Mouse (Mus musculus) lung, embryonic 16.5 days (tissue): ENCODE measurements around the gene Parp6. TPM values are rescaled to one million over a fixed set of nuclear protein-coding genes. Genes with fewer than 3 reads are reported as not detected.

Source experiments
- ATAC-seq: fragments of 200-750 bp; cut with Nextera tagmentation; 2 replicates; pipeline ENCODE4 v1.8.0; 2017; ENCODE audit warnings: low read depth, mild to moderate bottlenecking, moderate library complexity
- H3K27ac ChIP-seq: fragments of 300-500 bp; sonication (generic); 2 replicates; pipeline ENCODE4 v1.5.1; 2014; ENCODE audit warnings: mild to moderate bottlenecking, control low read depth, low read length
- H3K27me3 ChIP-seq: fragments of 300-500 bp; sonication (generic); 2 replicates; pipeline ENCODE4 v1.6.1; 2014; ENCODE audit warnings: low read depth, low read length, mixed read lengths; ENCODE audit not compliant: control insufficient read depth, insufficient read depth
- H3K36me3 ChIP-seq: fragments of 300-500 bp; sonication (generic); 2 replicates; pipeline ENCODE4 v1.6.1; 2014; ENCODE audit warnings: low read length; ENCODE audit not compliant: control insufficient read depth, insufficient read depth
- H3K4me1 ChIP-seq: fragments of 300-500 bp; sonication (generic); replicated peaks from 2 replicates; pipeline ENCODE4 v1.6.1; 2014; ENCODE audit warnings: low read length, mixed read lengths; ENCODE audit not compliant: control insufficient read depth, insufficient read depth
- H3K4me2 ChIP-seq: fragments of 300-500 bp; sonication (generic); 2 replicates; pipeline ENCODE4 v1.6.1; 2014; ENCODE audit warnings: low read depth, low read length, control low read depth
- H3K4me3 ChIP-seq: fragments of 300-500 bp; sonication (generic); 2 replicates; pipeline ENCODE4 v1.5.1; 2014; ENCODE audit warnings: mild to moderate bottlenecking, low read length, control low read depth
- H3K9ac ChIP-seq: fragments of 300-500 bp; sonication (generic); 2 replicates; pipeline ENCODE4 v1.6.1; 2014; ENCODE audit warnings: low read length, control low read depth
- H3K9me3 ChIP-seq: fragments of 300-500 bp; sonication (generic); 2 replicates; pipeline ENCODE4 v1.6.1; 2016; ENCODE audit warnings: low read length; ENCODE audit not compliant: control insufficient read depth
- WGBS: fragments of 180-500 bp; shearing (Covaris S2); extraction: QIAGEN DNeasy Blood & Tissue Kit; methylation state at CpG from one replicate; pipeline ENCODE4 v1.1.7; 2014; 5-methylcytosine and 5-hydroxymethylcytosine counted together
- polyA plus RNA-seq: library from polyadenylated mRNA; unstranded; fragments of >200 nt; fragmentation: Nextera tagmentation; extraction: Ambion mirVana; gene quantifications from 2 replicates; pipeline ENCODE4 v1.2.1, GENCODE M21; 2015

Parp6 gene
- polyA plus RNA-seq, 1 experiment from 2014 or later = 22.6 TPM

DNA sequence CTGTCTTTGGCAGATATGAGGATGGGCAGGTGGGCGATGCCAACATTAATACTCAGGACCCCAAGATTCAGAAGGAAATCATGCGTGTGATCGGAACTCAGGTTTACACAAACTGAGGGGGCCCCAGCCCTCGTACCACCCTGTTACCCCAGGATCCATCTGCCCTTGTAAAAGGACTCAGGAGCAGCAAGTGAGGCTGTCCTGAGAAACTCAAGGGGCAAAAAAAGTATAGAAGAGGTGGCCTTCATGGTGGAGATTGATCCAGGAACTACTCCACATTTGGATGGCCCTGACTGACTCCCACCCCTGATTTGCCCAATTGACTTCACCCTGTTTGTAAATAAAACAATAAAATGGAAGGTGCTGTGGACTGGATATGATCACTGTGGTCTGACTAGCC, 32.8 kb downstream of the Parp6 start:
- WGBS = 94% methylated on average over 4 of the region's 4 CpGs
- no peaks in the 10 kb centered on the region for H3K9me3 ChIP-seq
- no peak for ATAC-seq
- H3K36me3 ChIP-seq = peaks cover 18% of the 10 kb centered on the region
- no peaks in the 10 kb centered on the region for H3K4me1 ChIP-seq
- no peak overlapping the region for H3K4me2 ChIP-seq
- no peak overlapping the region for H3K9ac ChIP-seq
- H3K4me3 ChIP-seq = no peak overlapping the region
- H3K27me3 ChIP-seq = no peaks in the 10 kb centered on the region
- H3K27ac ChIP-seq = no peak overlapping the region

DNA sequence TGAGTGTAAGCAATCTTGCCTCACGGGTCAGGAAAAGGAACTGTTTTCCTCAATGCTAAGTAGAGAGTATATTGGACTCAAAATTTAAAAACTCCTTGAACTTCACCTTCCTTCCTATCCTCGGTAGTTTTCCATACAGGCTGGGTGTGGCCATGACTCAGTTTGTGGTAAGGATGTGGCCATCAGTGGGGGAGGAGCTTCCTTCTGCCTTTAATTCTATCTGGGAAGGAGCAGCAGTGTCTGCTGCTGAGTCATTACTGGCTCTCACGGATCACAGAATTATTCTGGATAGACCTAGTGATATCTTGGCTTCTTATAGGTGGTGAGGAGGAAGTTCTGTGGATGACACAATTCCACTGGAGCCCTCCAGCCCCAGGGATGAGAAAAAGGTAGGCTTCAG, 36.3 kb downstream of the Parp6 start:
- Histone ChIP-seq H3K4me2 (no peak overlapping the region), H3K27me3 (no peaks in the 10 kb centered on the region), H3K36me3 (peaks cover 18% of the 10 kb centered on the region), H3K9me3 (no peaks in the 10 kb centered on the region), H3K4me1 (peaks cover 9% of the 10 kb centered on the region), H3K9ac (no peak overlapping the region), H3K4me3 (no peak overlapping the region), H3K27ac (no peak overlapping the region)
- WGBS = 21% methylated on average over 3 of the region's 3 CpGs
- no peak for ATAC-seq

DNA sequence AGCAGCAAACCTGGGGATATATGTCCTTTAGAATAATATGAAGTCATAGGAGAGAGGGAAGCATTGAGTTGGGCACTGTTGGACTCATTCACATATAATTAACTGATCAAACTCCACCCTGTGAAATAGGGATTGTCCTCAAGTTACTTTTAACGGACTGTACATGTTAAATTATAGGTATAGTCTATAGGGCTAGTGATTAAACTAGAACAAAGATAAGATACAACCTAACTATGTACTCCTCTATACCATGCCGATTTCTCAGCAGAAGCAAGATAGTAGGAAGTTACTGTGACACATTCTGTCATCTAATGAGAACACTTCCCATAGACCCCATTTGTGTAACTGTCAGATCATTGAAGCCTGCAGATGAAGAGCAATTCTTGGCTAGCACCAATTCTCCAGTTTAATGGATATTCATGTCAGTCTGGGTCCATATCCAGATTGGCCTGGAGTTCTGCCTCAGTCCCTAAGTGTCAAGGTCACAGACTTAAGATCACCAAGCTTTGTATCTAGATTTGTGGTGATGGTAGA, 37.4 kb downstream of the Parp6 start:
- Histone ChIP-seq H3K27ac (no peak overlapping the region), H3K27me3 (no peaks in the 10 kb centered on the region), H3K4me2 (no peak overlapping the region), H3K9me3 (no peaks in the 10 kb centered on the region), H3K4me3 (no peak overlapping the region), H3K9ac (no peak overlapping the region), H3K36me3 (peaks cover 6% of the 10 kb centered on the region), H3K4me1 (peaks cover 21% of the 10 kb centered on the region)
- no peak for ATAC-seq
- 82% methylated on average over 2 of the region's 2 CpGs for WGBS

GRCm38 (mm10) chr9:59655958-59656634, 39.0 kb downstream of the Parp6 start, which contains the start of gene Pkm:
Gene Pkm (plus strand): TSS chr9:59656368.
- Histone ChIP-seq H3K4me1 (peaks cover 34% of the 10 kb centered on the region), H3K9ac (peak within 1 kb of the TSS; percentile 88), H3K4me2 (peak within 1 kb of the TSS; percentile 79), H3K9me3 (no peaks in the 10 kb centered on the region), H3K27ac (peak within 1 kb of the TSS; percentile 97), H3K4me3 (peak within 1 kb of the TSS; percentile 93), H3K36me3 (no peaks in the 10 kb centered on the region), H3K27me3 (no peaks in the 10 kb centered on the region)
- peak; percentile 92 for ATAC-seq
- WGBS = under 1% methylated on average over 44 of the region's 46 CpGs

GRCm38 (mm10) chr9:59656635-59657617, 39.8 kb downstream of the Parp6 start:
- H3K27me3 ChIP-seq = no peaks in the 10 kb centered on the region
- peak overlapping the region; percentile 79 for H3K4me2 ChIP-seq
- peaks cover 41% of the 10 kb centered on the region for H3K4me1 ChIP-seq
- H3K9me3 ChIP-seq = no peaks in the 10 kb centered on the region
- 1% methylated on average over 65 of the region's 65 CpGs for WGBS
- peak overlapping the region; percentile 97 for H3K27ac ChIP-seq
- peak overlapping the region; percentile 93 for H3K4me3 ChIP-seq
- 0 out of 2 replicates have a peak, but pooled peaks cover 2% of the 10 kb centered on the region for H3K36me3 ChIP-seq
- ATAC-seq = peak; percentile 34
- peak overlapping the region; percentile 88 for H3K9ac ChIP-seq

GRCm38 (mm10) chr9:59658146-59658545, 41.1 kb downstream of the Parp6 start:
- WGBS = 5% methylated on average over 4 of the region's 4 CpGs
- Histone ChIP-seq H3K4me2 (peak overlapping the region; percentile 79), H3K27me3 (no peaks in the 10 kb centered on the region), H3K9ac (peak overlapping the region; percentile 88), H3K36me3 (peaks cover 3% of the 10 kb centered on the region; the same call in 1 of the 2 replicates), H3K27ac (peak overlapping the region; percentile 97), H3K9me3 (no peaks in the 10 kb centered on the region), H3K4me1 (peaks cover 41% of the 10 kb centered on the region), H3K4me3 (peak overlapping the region; percentile 93)
- ATAC-seq = no peak

DNA sequence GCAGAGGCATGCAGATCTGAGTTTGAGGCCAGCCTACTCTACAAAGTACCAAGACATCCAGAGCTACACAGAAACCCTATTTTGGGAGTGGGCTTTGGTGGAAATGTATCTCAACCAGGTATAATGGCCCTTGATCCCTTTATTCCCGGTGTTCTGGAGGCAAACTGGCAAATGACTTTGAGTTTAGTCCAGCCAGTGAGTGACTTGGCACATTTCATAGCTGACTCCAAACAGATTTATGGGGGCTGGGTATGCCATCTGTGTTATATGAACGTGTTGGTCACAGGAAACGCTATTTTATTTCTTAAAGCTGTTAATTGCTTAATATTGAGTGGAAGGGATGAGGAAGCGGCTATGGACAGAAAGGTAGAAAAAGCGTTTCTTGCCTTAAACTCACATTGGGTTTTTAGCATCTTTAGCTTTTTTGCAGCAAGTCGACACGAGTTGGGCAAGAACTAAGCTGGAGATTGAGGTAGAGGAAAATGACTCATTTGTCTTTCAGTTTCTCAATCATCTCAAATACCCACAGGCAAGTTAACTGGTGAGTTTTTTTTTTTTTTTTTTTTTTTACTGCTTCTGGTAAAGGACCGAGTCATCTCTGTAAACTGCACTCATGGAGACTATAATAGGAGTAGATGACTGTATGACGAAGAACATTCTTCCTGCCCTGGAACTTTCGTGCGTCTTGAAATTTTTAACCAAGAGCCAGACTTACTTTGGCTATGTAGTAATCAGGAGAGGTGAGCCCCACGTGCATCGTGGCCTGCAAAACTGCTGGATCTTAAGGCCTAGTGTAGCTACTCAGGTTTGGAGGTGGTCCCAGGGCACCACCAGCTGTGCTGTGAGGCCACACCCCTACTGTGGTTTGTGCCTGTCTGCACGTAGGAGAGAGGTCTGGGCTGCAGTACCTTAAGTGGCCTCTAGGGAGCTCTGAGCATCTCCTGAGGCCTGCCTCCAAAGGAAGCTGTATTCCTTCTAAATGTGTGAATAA, 42.2 kb downstream of the Parp6 start:
- Histone ChIP-seq H3K4me1 (peaks cover 48% of the 10 kb centered on the region), H3K9ac (0 out of 2 replicates have a peak overlapping the region, but pooled peaks have one; percentile 46), H3K9me3 (no peaks in the 10 kb centered on the region), H3K27ac (peak overlapping the region; percentile 58), H3K27me3 (no peaks in the 10 kb centered on the region), H3K4me2 (peak overlapping the region; percentile 79), H3K4me3 (peak overlapping the region; percentile 20), H3K36me3 (peaks cover 5% of the 10 kb centered on the region; the same call in 1 of the 2 replicates)
- ATAC-seq = peak; percentile 41
- WGBS = 22% methylated on average over 14 of the region's 14 CpGs

- Histone ChIP-seq H3K27me3 (no peaks in the 10 kb centered on the region), H3K36me3 (peaks cover 9% of the 10 kb centered on the region; the same call in 1 of the 2 replicates), H3K9me3 (no peaks in the 10 kb centered on the region), H3K4me2 (peak overlapping the region; percentile 32; the same call in 1 of the 2 replicates), H3K9ac (no peak overlapping the region), H3K27ac (peak overlapping the region; percentile 58; the same call in 1 of the 2 replicates), H3K4me3 (no peak overlapping the region), H3K4me1 (peaks cover 49% of the 10 kb centered on the region)
- ATAC-seq = no peak
- WGBS = 46% methylated on average over 10 of the region's 10 CpGs
These were observed 43.3 kb downstream of the Parp6 start for GRCm38 (mm10) chr9:59660421-59660820.
